Mouse (Mus musculus) embryonic facial prominence, embryonic 14.5 days (tissue): ENCODE results near the gene Znhit6. TPM values are rescaled to one million over a fixed set of nuclear protein-coding genes. Genes with fewer than 3 reads are reported as not detected.

Source experiments
- ATAC-seq: fragments of 200-750 bp; cut with Nextera tagmentation; 2 replicates; pipeline ENCODE4 v1.8.0; 2017; ENCODE audit warnings: low read depth, moderate number of reproducible peaks, moderate TSS enrichment
- DNase-seq: peaks from one replicate; pipeline ENCODE4 v3.0.0-alpha.2; 2015; ENCODE audit warnings: low spot score
- H3K27ac ChIP-seq: fragments of 300-500 bp; sonication (generic); replicated peaks from 2 replicates; pipeline ENCODE4 v1.5.1; 2014; ENCODE audit warnings: low read depth, mild to moderate bottlenecking, low read length, moderate library complexity
- H3K27me3 ChIP-seq: fragments of 300-500 bp; sonication (generic); replicated peaks from 2 replicates; pipeline ENCODE4 v1.6.1; 2014; ENCODE audit warnings: low read length; ENCODE audit not compliant: control insufficient read depth, insufficient read depth
- H3K36me3 ChIP-seq: fragments of 300-500 bp; sonication (generic); 2 replicates; pipeline ENCODE4 v1.6.1; 2014; ENCODE audit warnings: low read length, mixed read lengths; ENCODE audit not compliant: control insufficient read depth, insufficient read depth
- H3K4me1 ChIP-seq: fragments of 300-500 bp; sonication (generic); 2 replicates; pipeline ENCODE4 v1.6.1; 2014; ENCODE audit warnings: antibody characterized with exemption, low read length; ENCODE audit not compliant: control insufficient read depth, insufficient read depth
- H3K4me2 ChIP-seq: fragments of 300-500 bp; sonication (generic); 2 replicates; pipeline ENCODE4 v1.6.1; 2014; ENCODE audit warnings: low read depth, mild to moderate bottlenecking, low read length, moderate library complexity, mixed read lengths
- H3K4me3 ChIP-seq: fragments of 300-500 bp; sonication (generic); 2 replicates; pipeline ENCODE4 v1.5.1; 2014; ENCODE audit warnings: low read depth, mild to moderate bottlenecking, low read length
- H3K9ac ChIP-seq: fragments of 300-500 bp; sonication (generic); 2 replicates; pipeline ENCODE4 v1.6.1; 2014; ENCODE audit warnings: low read depth, mild to moderate bottlenecking, low read length, moderate library complexity, mixed read lengths
- H3K9me3 ChIP-seq: fragments of 300-500 bp; sonication (generic); 2 replicates; pipeline ENCODE4 v1.6.1; 2016; ENCODE audit warnings: low read length; ENCODE audit not compliant: control insufficient read depth
- WGBS: fragments of 180-500 bp; shearing (Covaris S2); extraction: QIAGEN DNeasy Blood & Tissue Kit; methylation state at CpG from one replicate; pipeline ENCODE4 v1.1.7; 2014; 5-methylcytosine and 5-hydroxymethylcytosine counted together
- polyA plus RNA-seq: library from polyadenylated mRNA; unstranded; fragments of >200 nt; fragmentation: Nextera tagmentation; extraction: Ambion mirVana; gene quantifications from 2 replicates; pipeline ENCODE4 v1.2.1, GENCODE M21; 2014

Gene Znhit6
- polyA plus RNA-seq, 1 experiment from 2014 or later, result 27.9 TPM

DNA sequence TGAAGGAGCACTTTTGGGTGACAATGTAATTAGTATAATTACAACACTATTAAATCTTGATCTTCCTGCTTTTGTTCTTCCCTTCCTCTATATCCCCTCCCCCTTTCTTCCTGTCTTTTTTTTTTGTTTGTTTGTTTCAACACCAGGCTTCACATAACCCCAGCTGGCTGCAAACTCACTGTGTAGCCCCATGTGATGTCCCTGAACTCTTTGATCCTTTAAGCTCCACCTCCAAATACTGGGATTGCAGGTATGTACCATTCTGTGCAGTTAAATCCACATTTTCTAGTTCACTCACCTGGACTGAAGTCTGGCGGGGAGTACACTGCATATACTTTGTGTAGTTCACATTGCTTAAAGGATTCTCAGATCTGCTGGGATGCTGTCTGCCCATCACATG, 50.1 kb downstream of the Znhit6 start:
- WGBS, result 93% methylated on average over 1 of the region's 1 CpGs
- Histone ChIP-seq H3K4me3 (no peak overlapping the region), H3K36me3 (no peaks in the 10 kb centered on the region), H3K4me1 (0 out of 2 replicates have a peak, but pooled peaks cover 3% of the 10 kb centered on the region), H3K4me2 (no peak overlapping the region), H3K9ac (no peak overlapping the region), H3K9me3 (no peaks in the 10 kb centered on the region), H3K27ac (no peak overlapping the region), H3K27me3 (no peaks in the 10 kb centered on the region)
- ATAC-seq, result no peak
- no peak for DNase-seq

DNA sequence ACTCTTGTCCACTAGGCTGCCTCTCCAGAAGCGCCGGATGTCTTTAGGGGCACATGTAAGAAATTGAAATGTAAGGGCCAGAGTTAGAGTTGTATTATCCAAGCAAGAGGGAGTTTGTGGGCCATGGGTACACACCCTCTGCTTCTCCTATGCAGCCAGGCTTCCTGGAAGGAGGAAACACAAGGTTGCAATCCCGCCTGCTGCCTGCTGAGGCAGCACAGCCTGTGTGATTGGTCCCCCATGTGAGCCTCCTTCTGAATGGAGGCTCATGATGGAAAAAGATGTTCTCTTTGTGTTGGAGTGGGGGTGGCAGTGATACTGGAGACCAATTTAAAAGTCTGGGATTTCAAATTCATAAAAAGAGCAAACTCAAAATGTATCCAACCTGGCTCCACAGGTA, 51.8 kb downstream of the Znhit6 start:
- no peak overlapping the region for H3K4me3 ChIP-seq
- no peaks in the 10 kb centered on the region for H3K36me3 ChIP-seq
- no peak overlapping the region for H3K9ac ChIP-seq
- ATAC-seq (no peak), DNase-seq (no peak)
- WGBS, result 80% methylated on average over 3 of the region's 3 CpGs
- H3K4me2 ChIP-seq, result no peak overlapping the region
- no peaks in the 10 kb centered on the region for H3K27me3 ChIP-seq
- H3K4me1 ChIP-seq, result peaks cover 7% of the 10 kb centered on the region; the same call in 1 of the 2 replicates
- H3K9me3 ChIP-seq, result no peaks in the 10 kb centered on the region
- H3K27ac ChIP-seq, result no peak overlapping the region

DNA sequence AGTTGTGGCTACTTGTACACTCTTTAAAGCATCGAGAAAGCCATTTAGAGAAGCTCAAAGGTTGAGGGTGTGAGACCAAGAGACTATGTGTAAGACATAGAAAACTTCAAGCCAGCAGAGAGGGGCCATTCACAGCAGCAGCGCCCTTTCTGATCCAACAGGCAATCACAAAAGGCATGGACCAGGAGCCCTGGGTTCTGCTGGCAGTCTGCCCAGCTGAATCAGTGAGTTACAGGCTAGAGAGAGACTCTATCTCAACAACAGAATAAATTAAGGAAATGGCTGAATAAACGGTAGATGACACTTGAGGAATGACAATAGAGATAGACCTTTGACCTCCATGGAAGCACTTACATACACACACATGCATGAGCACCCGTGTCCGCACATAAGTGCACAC, 52.6 kb downstream of the Znhit6 start:
- DNase-seq (no peak), ATAC-seq (no peak)
- no peaks in the 10 kb centered on the region for H3K9me3 ChIP-seq
- peaks cover 8% of the 10 kb centered on the region; the same call in 1 of the 2 replicates for H3K4me1 ChIP-seq
- no peak overlapping the region for H3K27ac ChIP-seq
- no peaks in the 10 kb centered on the region for H3K36me3 ChIP-seq
- no peak overlapping the region for H3K4me3 ChIP-seq
- H3K27me3 ChIP-seq, result no peaks in the 10 kb centered on the region
- 72% methylated on average over 5 of the region's 5 CpGs for WGBS
- H3K9ac ChIP-seq, result no peak overlapping the region
- H3K4me2 ChIP-seq, result no peak overlapping the region

DNA sequence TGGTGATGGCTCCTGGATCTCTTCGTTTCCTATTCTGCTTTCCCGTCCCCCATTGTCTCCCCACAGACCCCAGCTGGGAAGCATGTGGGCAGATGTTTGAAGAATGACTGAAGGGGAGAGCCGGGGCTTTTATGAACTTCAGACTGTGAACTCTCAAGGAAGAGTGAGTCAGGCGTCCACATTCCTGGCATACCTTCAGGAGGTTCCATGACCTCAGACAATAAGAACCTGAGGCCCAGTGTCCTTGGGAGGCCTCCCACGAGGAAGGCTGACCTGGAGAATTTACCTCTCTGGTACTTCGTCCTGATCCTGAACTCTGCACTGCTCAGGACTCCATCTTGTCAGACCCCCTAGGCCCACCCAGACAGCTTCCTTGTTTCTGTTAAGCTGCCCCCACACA, 56.9 kb downstream of the Znhit6 start:
- DNase-seq (no peak), ATAC-seq (0 out of 2 replicates have a peak, but pooled peaks have one; percentile 55)
- no peak overlapping the region for H3K9ac ChIP-seq
- H3K27me3 ChIP-seq, result no peaks in the 10 kb centered on the region
- H3K4me1 ChIP-seq, result peaks cover 4% of the 10 kb centered on the region; the same call in 1 of the 2 replicates
- H3K4me2 ChIP-seq, result no peak overlapping the region
- no peak overlapping the region for H3K27ac ChIP-seq
- H3K36me3 ChIP-seq, result no peaks in the 10 kb centered on the region
- 21% methylated on average over 6 of the region's 6 CpGs for WGBS
- H3K9me3 ChIP-seq, result no peaks in the 10 kb centered on the region
- H3K4me3 ChIP-seq, result no peak overlapping the region

DNA sequence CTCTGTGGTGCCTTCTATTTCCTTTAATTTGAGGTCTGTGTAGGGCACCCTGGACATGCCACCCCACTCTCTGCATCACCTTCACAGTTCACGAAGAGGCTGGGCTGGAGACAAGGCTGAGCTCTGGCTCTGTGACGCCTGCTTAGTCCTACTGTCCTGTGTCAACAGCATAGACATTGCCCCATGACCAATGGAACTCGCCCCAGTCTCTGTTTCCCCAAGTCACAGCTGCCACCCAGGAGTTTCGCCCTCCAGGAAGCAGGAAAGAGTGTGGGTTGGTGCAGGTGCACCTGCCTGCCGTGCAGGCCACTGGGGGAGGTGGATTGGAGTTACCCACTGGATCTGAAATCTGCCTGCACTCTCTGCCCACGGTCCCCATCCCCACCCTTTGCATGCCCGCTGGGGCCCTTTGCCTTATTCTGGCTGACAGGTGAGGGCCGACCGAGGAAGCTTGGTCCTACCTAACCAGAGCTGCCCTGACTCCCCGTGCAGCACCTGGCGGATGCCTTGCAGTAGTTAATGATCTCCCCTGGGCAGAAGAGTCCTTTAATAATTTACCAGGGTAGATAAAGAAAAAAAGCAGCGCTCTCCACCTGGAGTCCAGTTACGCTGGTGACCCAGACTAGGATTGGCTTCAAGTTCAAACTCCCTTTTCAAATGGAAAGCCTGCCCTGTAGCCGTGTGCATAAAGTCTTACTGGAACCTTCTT, 58.2 kb downstream of the Znhit6 start:
- no peak for DNase-seq
- no peaks in the 10 kb centered on the region for H3K36me3 ChIP-seq
- H3K4me2 ChIP-seq, result no peak overlapping the region
- ATAC-seq, result no peak
- 79% methylated on average over 14 of the region's 14 CpGs for WGBS
- no peak overlapping the region for H3K27ac ChIP-seq
- H3K9ac ChIP-seq, result no peak overlapping the region
- H3K4me3 ChIP-seq, result no peak overlapping the region
- H3K9me3 ChIP-seq, result no peaks in the 10 kb centered on the region
- peaks cover 12% of the 10 kb centered on the region for H3K4me1 ChIP-seq
- H3K27me3 ChIP-seq, result no peaks in the 10 kb centered on the region

DNA sequence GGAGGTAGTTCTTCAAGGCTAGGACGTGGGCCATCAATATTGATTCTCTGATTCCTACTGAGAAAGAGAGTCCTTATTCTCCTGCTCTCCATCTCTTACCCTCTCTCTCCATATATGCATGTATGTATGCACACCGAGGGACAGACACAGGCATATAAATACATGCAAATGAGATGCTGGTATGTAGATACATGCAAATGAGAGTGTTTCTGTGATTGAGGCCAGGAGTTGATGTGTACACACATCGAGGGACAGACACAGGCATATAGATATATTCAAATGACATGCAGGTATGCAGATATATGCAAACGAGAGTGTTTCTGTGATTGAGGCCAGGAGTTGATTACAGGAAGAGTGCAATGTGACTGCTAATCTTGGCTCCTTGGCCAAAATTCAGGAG, 64.2 kb downstream of the Znhit6 start:
- Histone ChIP-seq H3K9ac (no peak overlapping the region), H3K27ac (no peak overlapping the region), H3K4me1 (peaks cover 12% of the 10 kb centered on the region; the same call in 1 of the 2 replicates), H3K4me2 (no peak overlapping the region), H3K27me3 (no peaks in the 10 kb centered on the region), H3K9me3 (no peaks in the 10 kb centered on the region), H3K36me3 (no peaks in the 10 kb centered on the region), H3K4me3 (no peak overlapping the region)
- no peak for ATAC-seq
- WGBS, result 78% methylated on average over 4 of the region's 4 CpGs
- no peak for DNase-seq

DNA sequence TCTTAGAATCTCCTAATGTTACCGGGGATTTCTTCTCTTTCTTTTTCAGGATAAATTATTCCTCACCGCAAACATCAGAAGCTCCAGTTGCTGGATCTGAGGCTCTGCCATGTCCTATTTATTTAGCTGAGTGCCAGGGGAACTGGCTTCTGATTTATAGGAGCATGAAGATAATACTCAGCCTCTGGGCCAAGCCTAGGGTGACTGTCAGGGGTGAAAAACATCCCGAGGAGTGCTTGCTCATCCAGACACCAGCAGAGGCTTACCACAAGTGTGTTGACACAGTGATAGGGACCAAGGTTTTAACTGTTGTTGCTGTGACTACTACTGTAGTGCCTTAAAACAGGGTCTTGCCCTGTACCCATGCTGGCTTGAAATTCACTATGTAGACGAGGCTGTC, 64.6 kb downstream of the Znhit6 start:
- ATAC-seq, result no peak
- no peak overlapping the region for H3K27ac ChIP-seq
- no peaks in the 10 kb centered on the region for H3K27me3 ChIP-seq
- no peak for DNase-seq
- H3K9ac ChIP-seq, result no peak overlapping the region
- H3K4me2 ChIP-seq, result no peak overlapping the region
- H3K9me3 ChIP-seq, result no peaks in the 10 kb centered on the region
- WGBS, result 72% methylated on average over 4 of the region's 4 CpGs
- H3K4me3 ChIP-seq, result no peak overlapping the region
- H3K4me1 ChIP-seq, result peaks cover 12% of the 10 kb centered on the region; the same call in 1 of the 2 replicates
- no peaks in the 10 kb centered on the region for H3K36me3 ChIP-seq

DNA sequence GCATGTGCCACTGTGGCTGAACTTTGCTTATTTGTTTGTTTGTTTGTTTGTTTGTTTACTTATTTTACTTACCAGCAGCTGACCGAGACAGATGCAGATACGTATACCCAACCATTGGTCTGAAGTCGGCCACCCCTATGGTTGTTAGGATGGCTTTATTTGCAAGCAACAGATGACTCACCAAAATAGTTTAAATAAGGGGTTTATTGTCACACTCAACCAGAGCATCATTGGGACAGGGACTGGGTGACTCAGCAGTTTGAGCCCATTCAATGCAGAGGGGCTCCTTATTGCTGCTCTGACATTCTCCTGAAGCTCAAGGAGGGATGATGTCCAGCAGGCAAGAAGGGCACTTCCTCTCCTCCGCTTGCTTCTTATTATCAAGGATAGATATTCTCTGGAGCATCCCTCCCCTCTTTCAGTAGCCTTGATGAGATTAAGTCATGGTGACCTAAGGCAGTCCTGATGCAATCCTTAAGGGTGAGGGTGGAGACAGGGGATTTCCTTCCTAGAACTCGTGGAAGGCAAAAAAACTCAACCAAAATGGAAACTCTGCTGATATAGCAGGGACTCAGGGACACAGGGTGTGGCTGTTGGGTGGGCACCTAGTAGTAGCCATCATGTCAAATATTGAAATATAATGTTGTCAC, 65.2 kb downstream of the Znhit6 start:
- Histone ChIP-seq H3K27ac (no peak overlapping the region), H3K36me3 (peaks cover under 1% of the 10 kb centered on the region; the same call in 1 of the 2 replicates), H3K4me1 (peaks cover 12% of the 10 kb centered on the region; the same call in 1 of the 2 replicates), H3K4me3 (no peak overlapping the region), H3K4me2 (no peak overlapping the region), H3K9ac (no peak overlapping the region), H3K9me3 (no peaks in the 10 kb centered on the region), H3K27me3 (no peaks in the 10 kb centered on the region)
- ATAC-seq, result no peak
- no peak for DNase-seq
- WGBS, result 75% methylated on average over 5 of the region's 5 CpGs
